Mouse (Mus musculus) urinary bladder, adult 18-20 months (tissue): Measurements from ENCODE around the gene Crip1.

ENCODE experiments used
- DNase-seq, 2 experiments: peaks; one replicate each; pipeline ENCODE4 v3.0.0; 2022; ENCODE audit warnings: low spot score in 2 of 2, mixed read lengths in 2 of 2

Gene Crip1

DNA sequence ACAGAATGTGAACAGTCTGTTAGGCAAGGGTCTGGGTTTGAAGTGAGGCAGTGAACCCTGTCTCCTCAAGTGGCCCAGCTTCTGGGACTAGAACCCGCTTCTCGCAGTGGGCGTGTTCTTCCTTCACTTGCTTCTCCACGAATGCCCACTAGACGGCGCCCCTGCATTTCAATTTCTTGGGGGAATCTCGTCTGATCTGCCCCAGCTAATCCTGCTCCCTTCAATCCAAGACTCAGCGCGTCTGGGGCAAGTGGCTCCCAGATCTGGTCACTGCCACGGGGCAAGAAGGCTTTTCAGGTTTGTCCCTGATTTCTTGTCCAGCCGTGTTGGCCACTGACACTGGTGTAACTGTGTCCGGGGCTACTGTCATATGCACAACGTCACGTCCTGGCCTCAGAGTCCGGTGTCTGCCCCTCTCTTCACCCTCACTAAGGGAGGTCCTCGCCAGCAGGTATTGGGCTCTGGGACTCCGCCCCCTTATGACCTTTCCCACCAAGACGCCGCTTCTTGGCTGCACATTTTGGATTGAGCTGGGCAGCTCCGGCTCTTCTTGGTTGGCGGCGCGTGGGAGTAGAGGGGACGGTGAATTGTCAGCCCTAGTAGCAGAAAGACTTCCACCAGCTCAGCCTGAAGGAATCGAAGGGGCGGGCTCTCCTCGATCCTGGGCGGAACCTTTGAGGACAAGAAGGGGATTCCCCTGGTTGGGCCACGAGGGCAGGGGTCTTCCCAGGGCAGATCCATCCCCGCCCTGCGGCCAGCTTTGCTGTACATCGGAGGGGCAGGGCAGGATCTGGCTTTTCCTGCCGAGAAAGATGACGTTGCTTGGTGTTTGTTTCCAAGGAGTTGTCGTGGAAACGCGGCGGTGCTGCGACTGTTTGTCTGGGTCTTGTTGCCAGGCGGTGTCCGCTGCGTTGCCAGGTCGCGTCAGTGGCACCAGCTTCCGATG is at the start of gene Crip1:
Gene Crip1 (plus strand): TSS at position 205 of the 946 bp plus-strand sequence.
- DNase-seq: peak; percentile 81 to 85

DNA sequence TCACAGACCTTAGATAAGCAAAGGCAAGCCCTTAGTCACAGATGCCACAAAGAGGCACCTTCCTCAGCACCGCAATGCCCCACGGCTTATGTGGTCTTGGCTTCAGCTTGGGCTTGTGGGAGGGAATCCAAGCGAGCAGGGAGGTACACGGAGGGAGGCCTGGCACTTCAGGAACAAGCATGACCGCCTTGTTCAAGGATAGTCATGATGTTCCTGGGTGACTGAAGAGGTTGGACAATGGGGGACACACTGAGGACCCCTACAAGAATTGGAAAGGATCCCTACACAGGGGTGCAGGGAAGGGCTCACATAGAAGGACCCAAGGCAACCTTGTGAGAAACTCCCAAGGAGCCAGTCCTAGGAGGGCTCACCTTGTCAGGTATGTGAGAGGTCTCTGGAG is 49.1 kb upstream of the Crip1 start:
- DNase-seq: no peak

DNA sequence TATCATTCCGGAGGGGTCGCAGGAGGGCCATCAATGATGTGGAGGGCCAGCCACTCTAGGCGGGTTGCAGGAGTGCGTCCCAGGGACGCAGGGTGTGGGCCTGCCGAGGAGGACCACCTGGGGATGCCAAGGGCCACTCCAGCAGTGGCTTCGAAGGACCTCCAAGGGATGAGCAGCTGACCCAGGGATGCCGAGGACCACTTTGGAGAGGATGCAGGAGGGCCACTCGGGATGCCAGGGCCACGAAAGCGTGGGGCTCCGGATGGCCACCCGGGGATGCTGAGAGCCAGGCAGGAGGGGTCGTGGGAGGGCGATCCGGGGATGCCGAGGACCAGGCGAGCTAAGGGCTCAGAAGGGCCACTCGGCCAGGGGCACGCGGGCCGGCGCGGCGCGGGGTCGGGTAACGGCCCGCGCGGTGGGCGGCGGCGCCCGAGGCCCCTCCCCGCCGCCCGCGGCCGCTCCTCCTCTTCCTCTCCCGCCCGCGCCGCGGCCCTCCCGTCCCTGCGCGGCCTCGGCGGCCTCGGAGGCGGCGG is 48.3 kb upstream of the Crip1 start, which contains the start of gene Mta1:
Gene Mta1 (plus strand): TSS at position 530 of the 533 bp plus-strand sequence.
- DNase-seq: no peak

DNA sequence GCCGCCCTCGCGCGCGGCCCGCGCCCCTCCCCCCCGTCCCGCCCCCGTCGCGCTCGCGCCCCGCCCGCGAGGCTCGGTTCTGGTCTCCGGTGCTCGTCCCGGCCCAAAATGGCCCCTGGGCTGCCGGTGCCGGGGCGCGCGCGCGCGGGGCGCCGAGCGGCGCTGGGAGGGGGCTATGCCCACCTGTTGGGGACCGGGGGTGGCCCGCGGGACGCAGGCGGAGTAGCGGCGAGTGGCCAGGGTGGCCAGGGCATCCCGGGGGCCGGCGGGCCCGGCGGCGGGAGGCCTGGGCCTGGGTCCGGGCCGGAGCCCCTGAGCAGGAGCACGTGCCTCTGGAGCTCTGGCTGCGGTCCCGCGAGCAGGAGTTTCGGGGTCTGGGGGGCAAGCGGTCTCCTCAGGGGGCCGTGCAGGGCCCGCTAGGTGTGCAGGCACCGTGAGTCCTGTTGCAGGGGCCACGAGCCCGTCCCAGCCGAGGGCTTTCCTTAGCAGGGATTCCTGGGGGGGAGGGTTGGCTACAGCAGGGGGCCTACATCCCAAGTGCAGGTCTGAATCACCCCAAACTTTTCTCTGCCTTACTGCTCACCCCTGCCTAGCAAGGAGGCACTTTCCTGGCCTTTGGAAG is 47.5 kb upstream of the Crip1 start:
- no peak for DNase-seq

DNA sequence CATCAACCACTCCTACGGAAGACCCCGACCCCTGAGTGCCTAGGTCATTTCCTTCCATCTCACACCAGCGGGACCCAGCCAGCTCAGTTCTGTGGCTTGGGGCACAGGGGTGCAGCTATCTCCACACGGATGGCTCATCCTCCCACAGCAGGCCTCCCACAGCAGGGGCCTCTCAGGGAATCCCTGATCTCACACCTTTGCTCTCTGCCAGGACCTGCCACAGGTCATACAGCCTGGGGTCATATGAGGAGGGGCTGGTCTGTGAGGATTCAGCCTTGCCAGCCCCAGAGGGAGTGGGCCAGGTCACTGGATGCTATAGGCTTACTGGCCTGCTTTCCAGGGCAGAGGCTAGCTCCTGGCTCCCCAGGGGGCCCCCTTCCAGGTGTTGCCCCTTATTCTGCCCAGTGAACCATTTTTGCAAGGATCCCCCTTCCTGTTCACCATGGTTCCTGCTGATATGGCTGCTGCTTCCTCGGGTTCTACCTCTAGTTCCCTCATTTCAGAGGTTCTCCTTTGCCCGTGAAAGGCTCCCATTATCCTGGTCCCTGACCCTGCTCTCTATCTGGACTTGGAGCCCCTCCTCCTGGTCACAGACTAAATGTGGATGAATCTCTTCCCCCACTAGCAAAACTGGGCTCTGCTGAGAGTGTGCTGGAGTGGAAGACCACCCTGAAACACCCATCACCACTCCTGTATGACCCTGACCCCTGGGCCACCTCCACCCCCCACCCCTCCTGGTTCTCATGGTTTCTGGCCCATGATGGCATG is 46.5 kb upstream of the Crip1 start:
- DNase-seq: no peak

DNA sequence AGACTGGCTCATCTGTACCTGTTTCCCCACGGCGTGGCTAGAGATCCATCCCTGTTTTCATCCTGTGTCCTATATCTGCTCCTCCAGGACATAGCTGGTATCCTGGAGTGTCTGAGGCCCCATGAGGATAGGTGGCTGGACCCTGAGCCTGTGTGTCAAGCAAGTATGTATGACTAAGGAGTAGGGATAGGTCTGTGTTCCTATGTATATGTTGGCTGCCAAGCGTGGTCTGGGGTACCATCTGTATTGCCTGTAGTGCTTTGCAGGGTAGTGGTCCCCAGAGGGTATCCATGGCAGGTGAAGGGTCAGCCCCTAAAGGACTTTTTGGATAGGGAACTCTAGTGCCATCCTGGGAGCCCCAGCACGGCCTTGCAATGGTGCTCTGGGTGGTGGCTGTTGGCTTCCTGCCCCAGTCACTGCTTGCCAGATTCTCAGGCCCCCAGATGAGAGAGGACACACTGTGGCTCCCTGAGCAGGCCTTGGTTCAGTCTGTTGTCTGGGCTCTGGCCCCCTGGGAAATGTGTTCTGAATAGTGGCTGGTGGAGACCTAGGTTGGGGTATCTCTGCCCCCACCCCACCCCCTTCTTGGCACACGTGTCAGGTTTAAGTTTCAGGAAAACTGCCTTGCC is 45.6 kb upstream of the Crip1 start:
- DNase-seq: no peak

DNA sequence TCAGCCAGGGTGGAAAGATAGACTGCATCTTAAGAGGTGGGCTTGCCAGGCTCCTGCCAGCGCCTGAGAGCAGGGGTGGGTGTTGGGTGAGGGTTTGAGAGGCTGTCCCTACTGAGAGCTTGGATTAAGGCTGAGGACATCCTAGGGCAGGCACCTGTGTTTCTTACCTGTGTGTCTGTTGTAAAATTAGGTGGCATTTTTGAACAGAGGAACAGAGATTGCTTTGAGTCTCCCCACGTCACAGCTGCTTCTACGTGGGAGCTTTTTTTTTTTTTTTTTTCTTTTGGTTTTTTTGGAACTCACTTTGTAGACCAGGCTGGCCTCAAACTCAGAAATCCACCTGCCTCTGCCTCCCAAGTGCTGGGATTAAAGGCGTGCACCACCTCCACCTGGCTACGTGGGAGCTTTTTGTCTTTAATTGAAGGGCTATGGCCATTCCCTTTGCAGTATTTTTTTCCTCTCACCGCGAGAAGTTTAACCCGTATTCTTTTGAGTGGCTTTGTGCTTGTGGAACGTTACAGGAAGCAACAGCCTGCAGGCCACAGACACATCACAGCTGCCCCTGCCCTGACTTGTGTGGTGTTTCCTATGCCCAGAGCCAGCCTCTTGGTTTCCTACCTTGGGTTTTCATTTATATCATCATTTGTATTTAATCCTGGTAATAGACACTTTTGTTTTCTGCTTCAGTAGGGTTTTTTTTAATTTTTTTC is 44.7 kb upstream of the Crip1 start:
- no peak for DNase-seq

DNA sequence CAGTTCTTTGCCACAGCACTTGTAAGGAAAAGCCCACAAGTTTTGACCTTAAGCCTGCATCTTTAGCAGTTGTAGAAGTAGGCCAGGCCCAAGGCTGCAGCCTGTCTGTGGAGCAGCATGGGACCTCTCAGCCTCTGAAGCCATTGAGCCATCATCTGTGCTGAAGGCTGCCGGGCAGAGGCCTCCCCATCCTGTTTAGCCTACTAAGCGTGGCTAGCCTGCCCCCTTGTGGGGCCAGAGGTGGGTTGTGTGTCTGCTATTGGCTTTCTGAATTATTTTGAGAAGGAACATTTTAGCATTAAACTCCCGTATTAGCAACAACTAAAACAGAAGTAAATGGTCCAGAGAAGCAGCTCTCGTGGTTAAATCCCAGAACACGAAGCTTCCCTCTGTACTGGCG is 43.7 kb upstream of the Crip1 start:
- no peak for DNase-seq

DNA sequence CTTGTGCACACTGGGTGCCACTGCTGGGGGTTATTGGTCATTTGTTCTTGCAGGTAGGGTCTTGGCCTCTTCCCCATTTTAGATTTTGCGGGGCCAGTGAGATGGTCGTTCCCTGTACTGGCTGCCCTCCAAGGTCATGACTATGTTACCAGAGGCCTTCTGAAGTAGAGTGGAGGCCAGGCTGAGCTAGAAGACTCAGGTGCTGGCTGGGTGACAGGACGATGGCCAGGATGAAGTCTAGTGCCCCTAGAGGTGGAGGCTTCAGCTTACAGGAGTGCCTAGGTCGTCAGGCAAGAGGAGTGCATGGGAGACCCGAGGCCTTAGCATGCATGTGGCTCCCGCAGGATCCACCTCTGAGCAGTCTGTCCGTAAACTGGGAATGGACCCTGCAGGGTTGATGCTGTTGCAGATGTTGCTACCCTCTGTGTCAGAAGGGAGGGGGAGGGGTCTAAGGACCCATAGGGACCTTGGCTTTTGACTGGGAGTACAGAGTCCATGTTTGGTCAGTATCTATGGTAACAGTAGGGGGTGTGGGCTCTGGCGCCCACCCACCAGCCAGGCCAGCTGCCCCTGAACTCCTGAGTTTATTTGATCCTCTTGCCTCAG is 42.2 kb upstream of the Crip1 start:
- DNase-seq: no peak

DNA sequence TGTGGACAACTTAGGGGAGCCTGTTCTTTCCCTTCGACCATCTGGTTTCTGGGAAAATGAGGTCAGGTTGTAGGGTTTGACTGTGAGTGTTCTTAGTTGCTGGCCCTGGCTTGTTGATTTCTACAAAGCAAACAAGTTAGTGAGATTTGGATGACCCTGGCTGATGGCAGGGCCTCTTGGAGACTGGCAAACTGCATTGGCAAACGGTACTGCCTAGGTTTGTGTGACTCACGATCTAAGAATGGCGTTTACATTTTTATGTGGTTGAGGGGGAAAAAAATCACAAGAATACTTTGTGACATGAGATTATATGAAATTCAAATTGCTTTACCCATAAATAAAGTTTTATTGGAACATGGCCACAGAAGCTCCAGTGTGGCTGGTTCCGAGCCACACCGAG is 39.7 kb upstream of the Crip1 start:
- peak in 1 of 2 experiments; percentile 52 for DNase-seq

DNA sequence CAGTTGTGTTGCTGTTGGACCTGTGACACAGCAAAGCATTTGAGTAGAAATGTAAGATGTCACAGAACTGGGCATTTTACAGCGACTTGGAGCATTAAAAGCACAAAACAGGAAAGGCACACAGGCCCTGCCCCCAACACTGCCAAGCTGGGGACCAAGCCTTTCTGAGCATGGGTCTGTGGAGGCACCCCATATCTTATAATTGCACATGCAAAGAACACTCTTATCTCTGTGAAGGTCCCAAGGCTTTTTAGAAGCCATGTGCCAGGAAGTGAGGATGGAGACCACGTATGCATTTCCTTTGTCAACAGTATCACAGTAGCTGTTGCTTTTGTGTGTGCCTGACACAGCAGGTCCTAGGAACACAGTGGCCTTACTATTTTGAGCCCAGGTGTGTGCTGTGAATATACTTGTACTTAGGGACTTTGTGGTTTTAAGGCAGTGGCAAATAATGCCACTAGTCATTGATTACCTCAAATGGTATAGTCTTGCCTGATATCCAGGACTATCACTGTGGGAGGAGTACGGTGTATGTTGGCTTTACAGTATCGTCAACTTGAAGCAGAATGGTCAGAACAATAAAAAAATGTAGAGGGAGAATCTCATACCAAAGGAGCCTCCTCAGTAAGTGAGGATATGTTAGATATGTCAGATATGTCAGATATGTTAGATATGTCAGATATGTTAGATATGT is 38.5 kb upstream of the Crip1 start:
- DNase-seq: no peak

DNA sequence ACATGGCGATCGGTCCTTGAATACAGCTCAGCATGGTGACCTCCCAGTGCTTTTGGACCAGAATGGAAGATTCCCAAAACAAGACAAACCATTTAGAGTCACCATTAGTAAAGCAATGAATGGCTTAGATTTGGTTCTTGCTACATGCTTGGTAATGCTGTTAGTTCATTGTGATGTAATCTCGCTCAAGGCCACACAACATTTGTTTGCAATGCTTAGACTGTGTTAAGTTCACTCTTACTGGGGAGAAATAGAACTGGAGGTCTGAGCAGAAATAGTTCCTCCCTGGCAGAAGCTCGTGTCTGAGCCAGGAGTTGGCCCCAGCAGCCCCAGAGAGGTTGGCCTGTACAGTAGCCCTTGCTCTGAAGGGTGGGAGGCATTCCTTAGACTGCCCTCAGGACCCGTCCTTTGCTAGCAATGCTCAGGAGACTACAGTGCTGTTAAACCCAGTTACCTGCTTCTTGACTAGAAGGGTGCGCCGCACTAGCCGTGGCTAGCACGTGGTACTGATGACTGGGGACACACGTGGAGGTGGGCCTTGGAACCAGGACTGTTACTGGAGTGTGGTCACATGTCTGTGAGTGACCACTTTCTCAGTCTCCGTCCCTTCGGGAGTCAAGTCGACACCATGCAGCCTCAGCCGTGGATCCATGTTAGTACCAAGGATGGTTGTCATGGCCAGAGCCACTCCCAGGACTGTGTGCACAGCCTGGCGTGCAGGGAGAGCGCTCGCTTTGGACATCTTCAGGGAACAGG is 37.4 kb upstream of the Crip1 start:
- no peak for DNase-seq

DNA sequence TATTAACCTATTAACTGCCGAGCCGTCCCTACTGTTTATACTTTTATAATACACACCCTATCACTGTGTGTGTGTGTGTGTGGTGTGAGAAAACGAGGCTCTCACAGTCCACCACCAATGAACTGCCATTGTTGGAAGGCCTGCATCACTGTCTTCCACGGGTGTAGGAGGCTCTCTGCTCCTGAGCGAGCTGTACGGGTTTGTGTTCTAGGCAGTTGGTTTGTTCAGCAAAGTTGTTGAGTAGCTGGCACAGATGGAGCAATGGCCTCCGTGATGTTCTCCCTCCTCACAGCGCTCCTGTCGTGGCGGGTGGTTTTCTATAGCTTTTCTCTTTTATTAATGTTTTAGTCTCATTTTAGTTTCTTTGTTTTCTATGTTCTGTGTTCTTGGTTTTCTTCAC is 36.3 kb upstream of the Crip1 start:
- no peak for DNase-seq

DNA sequence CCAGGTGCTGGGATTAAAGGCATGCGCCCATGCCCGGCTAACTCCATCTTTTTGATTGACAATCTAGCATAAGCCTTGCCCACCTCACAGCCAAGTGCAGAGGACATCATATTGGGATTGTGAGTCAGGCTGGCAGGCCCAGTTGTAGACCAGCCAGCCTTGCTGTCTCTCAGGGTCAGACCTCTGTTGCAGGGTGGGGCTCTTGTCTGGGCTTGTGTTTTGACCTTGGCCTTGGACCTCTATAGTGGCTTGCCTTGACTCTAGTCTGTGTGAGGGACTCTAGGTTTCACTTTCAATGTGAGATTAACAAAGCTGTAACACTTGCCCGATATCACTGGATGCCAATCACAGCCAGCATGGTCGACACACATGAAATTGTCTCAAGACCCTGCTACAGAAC is 32.0 kb upstream of the Crip1 start:
- no peak for DNase-seq

DNA sequence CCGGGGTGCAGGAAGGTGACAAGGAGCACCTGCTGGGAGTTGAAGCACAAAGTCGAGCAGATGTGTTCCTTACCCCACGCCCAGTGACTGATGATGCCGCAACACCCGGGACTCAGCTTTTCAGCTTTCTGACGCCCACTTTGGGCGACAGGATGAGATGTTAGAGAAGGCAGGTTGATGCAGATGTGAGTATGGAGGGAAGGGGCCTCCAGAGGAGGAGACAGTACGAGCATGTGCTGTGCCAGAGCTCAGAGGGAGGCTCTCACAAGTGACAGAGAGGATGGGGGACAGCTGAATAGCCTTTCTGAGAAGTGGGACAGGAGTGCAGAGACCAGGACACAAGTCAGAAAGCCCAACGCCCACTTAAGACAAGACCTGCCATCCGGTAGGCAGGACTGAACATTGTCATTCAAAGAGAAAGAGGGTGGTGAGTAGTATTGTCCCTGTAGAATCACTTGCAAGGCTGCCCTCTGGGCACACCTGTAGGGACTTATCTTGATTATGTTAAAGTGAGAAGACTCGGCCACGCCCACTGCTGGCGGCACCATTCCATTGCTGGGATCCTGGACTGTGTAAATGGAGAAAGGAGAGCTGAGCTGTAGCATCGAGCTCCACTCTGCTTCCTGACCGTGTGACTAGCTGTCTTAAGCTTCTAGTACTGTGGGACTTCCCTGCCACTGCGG is 31.1 kb upstream of the Crip1 start:
- DNase-seq: no peak

DNA sequence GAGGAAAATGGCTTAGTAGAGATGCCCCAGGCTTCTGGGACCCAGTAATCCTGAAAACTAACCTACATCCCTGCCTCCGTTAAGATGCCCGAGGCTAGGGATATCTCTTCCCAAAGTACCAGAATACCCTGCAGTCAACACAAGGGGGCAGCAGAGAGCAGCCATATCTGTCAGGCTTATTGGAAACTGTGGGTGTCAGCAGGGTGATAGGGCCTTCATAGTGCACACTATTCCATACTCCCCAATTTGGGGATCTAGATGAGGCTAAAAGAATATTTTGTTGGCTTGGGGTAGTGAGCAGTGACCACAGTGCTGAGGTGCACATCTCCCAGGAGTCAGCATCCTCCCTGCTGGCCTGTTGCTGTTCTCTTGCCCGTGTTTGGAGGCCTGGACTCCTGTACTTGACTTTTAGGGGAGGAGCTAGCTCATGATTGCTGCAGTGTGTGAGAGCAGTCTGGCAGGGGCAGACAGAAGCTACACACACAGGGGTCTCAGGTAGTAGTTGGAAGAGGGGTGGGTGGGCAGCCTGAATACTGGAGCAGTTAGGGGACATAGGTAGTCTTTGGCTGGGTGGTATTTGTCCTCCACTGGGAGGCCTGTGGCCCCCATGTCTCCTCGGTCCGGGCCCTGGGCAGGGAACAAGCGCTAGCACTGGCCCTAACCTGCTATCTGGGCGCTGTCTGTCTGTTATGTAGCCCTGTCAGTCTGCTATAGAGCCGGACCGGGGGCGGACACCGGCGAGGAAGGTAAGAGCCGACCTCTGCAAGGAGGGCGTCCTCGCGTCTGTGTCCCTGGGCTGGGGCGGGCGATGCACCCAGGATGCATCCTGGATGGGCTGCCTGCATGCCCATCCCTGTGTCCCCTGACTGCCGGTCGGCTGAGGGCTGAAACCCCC is 26.4 kb upstream of the Crip1 start:
- DNase-seq: peak; percentile 67 to 73

DNA sequence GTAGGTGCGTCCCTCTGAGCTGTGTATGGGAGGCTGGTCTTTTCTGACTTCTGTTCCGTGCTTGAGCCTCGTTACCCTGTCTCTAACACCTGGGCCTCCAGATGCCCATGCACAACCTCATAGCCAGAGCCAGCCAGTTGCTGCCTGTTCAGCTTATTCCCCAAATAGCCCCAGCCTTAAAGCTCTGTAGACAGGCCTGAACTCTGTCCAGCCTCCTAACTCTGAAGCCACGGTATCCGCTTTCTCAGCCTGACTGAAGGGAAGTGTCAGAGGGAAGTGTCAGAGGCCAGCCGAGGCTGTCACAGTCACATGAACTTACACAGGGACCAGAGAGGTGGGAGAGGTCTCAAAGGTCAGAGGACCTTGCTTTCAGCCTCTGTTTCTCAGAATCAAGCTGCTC is 21.4 kb upstream of the Crip1 start:
- no peak for DNase-seq

DNA sequence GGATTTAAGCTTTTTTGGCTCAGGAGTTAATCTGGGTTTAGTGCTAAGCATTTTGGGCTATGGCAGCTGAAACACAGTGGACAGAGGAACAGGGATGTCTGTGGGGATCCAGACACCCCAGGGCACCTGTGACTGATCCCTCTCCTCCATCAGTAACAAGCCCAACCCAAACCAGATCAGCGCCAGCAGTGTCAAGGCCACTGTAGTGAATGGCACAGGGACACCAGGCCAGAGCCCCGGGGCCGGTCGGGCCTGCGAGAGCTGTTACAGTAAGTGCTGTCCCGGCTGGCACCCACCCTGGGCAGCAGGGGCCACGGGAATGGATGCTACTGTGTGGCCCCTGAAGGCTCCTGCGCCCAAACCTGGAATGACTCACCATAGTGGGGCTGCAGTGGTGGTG is 15.4 kb upstream of the Crip1 start:
- no peak for DNase-seq
